ENCODE assay signal across 18 mouse cellular contexts in the genomic region with DNA sequence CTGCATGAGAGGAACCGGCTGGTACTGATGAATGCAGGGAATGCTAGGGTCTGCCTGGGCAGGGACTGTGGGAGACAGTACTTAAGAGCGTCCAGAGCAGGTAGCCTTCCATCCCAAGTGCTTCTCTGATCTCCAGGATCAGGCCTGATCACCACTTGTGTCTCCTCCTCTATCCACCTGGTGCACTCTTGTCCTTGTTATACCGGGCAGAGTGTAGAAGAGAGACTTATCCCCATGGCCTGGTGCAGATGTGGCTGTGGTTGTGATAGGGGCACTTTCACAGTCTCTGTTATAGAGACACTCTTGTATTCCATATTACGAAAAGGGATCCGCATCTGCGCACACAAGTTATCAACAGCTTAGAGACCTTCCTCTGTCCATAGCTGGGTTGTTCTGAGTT.
"Had no signal": no experiment of that assay in that cellular context is flagged by ENCODE, and none has a peak within 500 bp of the region (broad histone marks: within the 10 kb centered on the region; RNA-seq: fewer than 3 reads in every experiment).

No protein-coding gene starts in this region.

- H3K27me3 ChIP-seq: midbrain, embryonic 13.5 days; midbrain, embryonic 15.5 days; neural tube, embryonic 13.5 days; neural tube, embryonic 15.5 days; stomach, embryonic 15.5 days had no signal

- ATAC-seq: midbrain, embryonic 15.5 days had no signal

- H3K36me3 ChIP-seq: midbrain, embryonic 10.5 days; midbrain, embryonic 13.5 days; midbrain, embryonic 15.5 days; neural tube, embryonic 13.5 days; neural tube, embryonic 15.5 days; stomach, embryonic 15.5 days had no signal

- H3K4me1 ChIP-seq: midbrain, embryonic 10.5 days; stomach, embryonic 15.5 days had no signal

- H3K4me3 ChIP-seq: midbrain, embryonic 10.5 days; midbrain, embryonic 13.5 days; midbrain, embryonic 15.5 days; myocyte; neural tube, embryonic 13.5 days; neural tube, embryonic 15.5 days; stomach, embryonic 15.5 days had no signal

- H3K9me3 ChIP-seq: midbrain, embryonic 10.5 days; midbrain, embryonic 13.5 days; midbrain, embryonic 15.5 days; neural tube, embryonic 13.5 days; neural tube, embryonic 15.5 days; stomach, embryonic 15.5 days had no signal

- H3K27ac ChIP-seq: liver, embryonic 14.5 days; midbrain, embryonic 10.5 days; midbrain, embryonic 13.5 days; midbrain, embryonic 15.5 days; neural tube, embryonic 13.5 days; neural tube, embryonic 15.5 days; stomach, embryonic 15.5 days; stomach, postnatal 0 days had no signal

- H3K9ac ChIP-seq: liver, embryonic 14.5 days; lung, embryonic 14.5 days; midbrain, embryonic 15.5 days; neural tube, embryonic 13.5 days; neural tube, embryonic 15.5 days; stomach, embryonic 15.5 days had no signal

- DNase-seq: lung, adult 18-20 months; lung, embryonic 14.5 days; lung, postnatal 10 days; lung, postnatal 4 days; retina, postnatal 1 day; right cerebral cortex, adult 18-20 months; thymus, adult 2 months; thymus, postnatal 25 days; thymus, postnatal 4 days had no signal

- H3K4me2 ChIP-seq: lung, embryonic 14.5 days; midbrain, embryonic 13.5 days; midbrain, embryonic 15.5 days; neural tube, embryonic 13.5 days; neural tube, embryonic 15.5 days; stomach, embryonic 15.5 days had no signal
